Mouse (Mus musculus) kidney, postnatal 0 days (tissue): ENCODE results near the gene Tpo. TPM values are rescaled to one million over a fixed set of nuclear protein-coding genes. Genes with fewer than 3 reads are reported as not detected.

ENCODE experiments used
- ATAC-seq: fragments of 200-750 bp; cut with Nextera tagmentation; replicated peaks from 2 replicates; pipeline ENCODE4 v1.8.0; 2017; ENCODE audit warnings: low read depth, moderate number of reproducible peaks, moderate TSS enrichment, moderate library complexity; ENCODE audit not compliant: low FRiP score
- DNase-seq: peaks from one replicate; pipeline ENCODE4 v3.0.0-alpha.2; 2016; ENCODE audit warnings: low spot score
- H3K27ac ChIP-seq: fragments of 300-500 bp; sonication (generic); 2 replicates; pipeline ENCODE4 v1.5.1; 2014; ENCODE audit warnings: mild to moderate bottlenecking
- H3K27me3 ChIP-seq: fragments of 300-500 bp; sonication (generic); 2 replicates; pipeline ENCODE4 v1.6.1; 2014; ENCODE audit warnings: low read length, mixed read lengths; ENCODE audit not compliant: insufficient read depth
- H3K36me3 ChIP-seq: fragments of 300-500 bp; sonication (generic); 2 replicates; pipeline ENCODE4 v1.6.1; 2014; ENCODE audit warnings: low read length, mixed read lengths; ENCODE audit not compliant: insufficient read depth
- H3K4me1 ChIP-seq: fragments of 300-500 bp; sonication (generic); replicated peaks from 2 replicates; pipeline ENCODE4 v1.6.1; 2014; ENCODE audit warnings: antibody characterized with exemption, low read length, mixed read lengths; ENCODE audit not compliant: insufficient read depth
- H3K4me2 ChIP-seq: fragments of 300-500 bp; sonication (generic); 2 replicates; pipeline ENCODE4 v1.6.1; 2014; ENCODE audit warnings: mild to moderate bottlenecking, low read length, moderate library complexity, mixed read lengths
- H3K4me3 ChIP-seq: fragments of 300-500 bp; sonication (generic); replicated peaks from 2 replicates; pipeline ENCODE4 v1.5.1; 2014; ENCODE audit warnings: low read depth, low read length
- H3K9ac ChIP-seq: fragments of 300-500 bp; sonication (generic); 2 replicates; pipeline ENCODE4 v1.6.1; 2014; ENCODE audit warnings: low read depth, low read length
- H3K9me3 ChIP-seq: fragments of 300-500 bp; sonication (generic); replicated peaks from 2 replicates; pipeline ENCODE4 v1.6.1; 2016; ENCODE audit warnings: low read length, inconsistent platforms, mixed read lengths
- CTCF ChIP-seq: IDR thresholded peaks from 2 replicates; pipeline ENCODE4 v1.5.1; 2016; ENCODE audit warnings: antibody characterized with exemption, low read depth, mild to moderate bottlenecking, moderate library complexity
- WGBS: fragments of 180-500 bp; shearing (Covaris S2); extraction: QIAGEN DNeasy Blood & Tissue Kit; methylation state at CpG from one replicate; pipeline ENCODE4 v1.1.7; 2014; 5-methylcytosine and 5-hydroxymethylcytosine counted together
- polyA plus RNA-seq: library from polyadenylated mRNA; unstranded; fragments of >200 nt; fragmentation: Nextera tagmentation; extraction: Ambion mirVana; gene quantifications from 2 replicates; pipeline ENCODE4 v1.2.1, GENCODE M21; 2015

Gene Tpo
- polyA plus RNA-seq = not detected in 2 replicates

GRCm38 (mm10) chr12:30132524-30132923, at the start of gene Tpo:
Gene Tpo, minus strand, starts transcription at chr12:30132624.
- Histone ChIP-seq H3K27me3 (no peaks in the 10 kb centered on the region), H3K4me3 (no peak within 1 kb of the TSS), H3K9me3 (no peaks in the 10 kb centered on the region), H3K4me2 (no peak within 1 kb of the TSS), H3K36me3 (no peaks in the 10 kb centered on the region), H3K4me1 (no peaks in the 10 kb centered on the region), H3K27ac (no peak within 1 kb of the TSS), H3K9ac (no peak within 1 kb of the TSS)
- no peak for TF ChIP-seq CTCF
- WGBS = 52% methylated on average over 4 of the region's 4 CpGs
- no peak for ATAC-seq
- no peak for DNase-seq

- 83% methylated on average over 3 of the region's 3 CpGs for WGBS
- no peak for ATAC-seq
- TF ChIP-seq CTCF = no peak
Measured at GRCm38 (mm10) chr12:30181721-30182120, 49.3 kb upstream of the Tpo start.

GRCm38 (mm10) chr12:30179623-30180022, 47.2 kb upstream of the Tpo start:
- TF ChIP-seq CTCF = no peak
- Histone ChIP-seq H3K4me2 (no peak overlapping the region), H3K27ac (no peak overlapping the region), H3K9ac (no peak overlapping the region), H3K36me3 (no peaks in the 10 kb centered on the region), H3K4me1 (no peaks in the 10 kb centered on the region), H3K27me3 (no peaks in the 10 kb centered on the region), H3K9me3 (no peaks in the 10 kb centered on the region), H3K4me3 (no peak overlapping the region)
- DNase-seq (no peak), ATAC-seq (no peak)
- 88% methylated on average over 1 of the region's 1 CpGs for WGBS

More at GRCm38 (mm10) chr12:30181721-30182120, 49.3 kb upstream of the Tpo start:
- no peaks in the 10 kb centered on the region for H3K9me3 ChIP-seq
- no peak overlapping the region for H3K27ac ChIP-seq
- no peaks in the 10 kb centered on the region for H3K4me1 ChIP-seq
- H3K36me3 ChIP-seq = no peaks in the 10 kb centered on the region
- H3K4me2 ChIP-seq = no peak overlapping the region
- H3K4me3 ChIP-seq = no peak overlapping the region
- no peaks in the 10 kb centered on the region for H3K27me3 ChIP-seq
- no peak overlapping the region for H3K9ac ChIP-seq
- DNase-seq = no peak

- Histone ChIP-seq H3K4me2 (no peak overlapping the region), H3K4me1 (no peaks in the 10 kb centered on the region), H3K27me3 (no peaks in the 10 kb centered on the region), H3K9ac (no peak overlapping the region), H3K9me3 (no peaks in the 10 kb centered on the region), H3K36me3 (no peaks in the 10 kb centered on the region), H3K4me3 (no peak overlapping the region), H3K27ac (no peak overlapping the region)
- no peak for TF ChIP-seq CTCF
- 74% methylated on average over 6 of the region's 6 CpGs for WGBS
- ATAC-seq = no peak
- DNase-seq = no peak
Measured at GRCm38 (mm10) chr12:30177966-30178365, 45.5 kb upstream of the Tpo start.

- Histone ChIP-seq H3K27ac (no peak overlapping the region), H3K27me3 (no peaks in the 10 kb centered on the region), H3K9me3 (no peaks in the 10 kb centered on the region), H3K36me3 (no peaks in the 10 kb centered on the region), H3K4me3 (no peak overlapping the region), H3K4me1 (no peaks in the 10 kb centered on the region), H3K9ac (no peak overlapping the region), H3K4me2 (no peak overlapping the region)
- no peak for TF ChIP-seq CTCF
- 92% methylated on average over 2 of the region's 2 CpGs for WGBS
- ATAC-seq = no peak
- no peak for DNase-seq
Measured at GRCm38 (mm10) chr12:30177529-30177928, 45.1 kb upstream of the Tpo start.

GRCm38 (mm10) chr12:30168491-30168890, 36.1 kb upstream of the Tpo start:
- H3K4me2 ChIP-seq = no peak overlapping the region
- H3K27ac ChIP-seq = no peak overlapping the region
- no peaks in the 10 kb centered on the region for H3K27me3 ChIP-seq
- ATAC-seq = no peak
- no peak overlapping the region for H3K4me3 ChIP-seq
- DNase-seq = no peak
- H3K9ac ChIP-seq = no peak overlapping the region
- no peaks in the 10 kb centered on the region for H3K36me3 ChIP-seq
- no peaks in the 10 kb centered on the region for H3K4me1 ChIP-seq
- WGBS = 58% methylated on average over 3 of the region's 3 CpGs
- no peak for TF ChIP-seq CTCF
- H3K9me3 ChIP-seq = no peaks in the 10 kb centered on the region

- no peaks in the 10 kb centered on the region for H3K9me3 ChIP-seq
- WGBS = 80% methylated on average over 5 of the region's 5 CpGs
- DNase-seq (no peak), ATAC-seq (no peak)
- no peak overlapping the region for H3K4me3 ChIP-seq
- H3K4me2 ChIP-seq = no peak overlapping the region
- no peaks in the 10 kb centered on the region for H3K4me1 ChIP-seq
- no peak for TF ChIP-seq CTCF
- no peaks in the 10 kb centered on the region for H3K36me3 ChIP-seq
- H3K27me3 ChIP-seq = no peaks in the 10 kb centered on the region
- H3K9ac ChIP-seq = no peak overlapping the region
- H3K27ac ChIP-seq = no peak overlapping the region
Measured at GRCm38 (mm10) chr12:30164538-30164937, 32.1 kb upstream of the Tpo start.
